Mouse (Mus musculus) embryonic facial prominence, embryonic 14.5 days (tissue): ENCODE measurements at regions not wholly inside any gene's neighbourhood (a gene's known extent, or its start where the extent isn't known, plus 50 kb on each side); places are given as distances from the start of the nearest gene placed in this dataset.

Source experiments
- ATAC-seq: fragments of 200-750 bp; cut with Nextera tagmentation; 2 replicates; pipeline ENCODE4 v1.8.0; 2017; ENCODE audit warnings: low read depth, moderate number of reproducible peaks, moderate TSS enrichment
- DNase-seq: peaks from one replicate; pipeline ENCODE4 v3.0.0-alpha.2; 2015; ENCODE audit warnings: low spot score
- H3K27ac ChIP-seq: fragments of 300-500 bp; sonication (generic); replicated peaks from 2 replicates; pipeline ENCODE4 v1.5.1; 2014; ENCODE audit warnings: low read depth, mild to moderate bottlenecking, low read length, moderate library complexity
- H3K27me3 ChIP-seq: fragments of 300-500 bp; sonication (generic); replicated peaks from 2 replicates; pipeline ENCODE4 v1.6.1; 2014; ENCODE audit warnings: low read length; ENCODE audit not compliant: control insufficient read depth, insufficient read depth
- H3K36me3 ChIP-seq: fragments of 300-500 bp; sonication (generic); 2 replicates; pipeline ENCODE4 v1.6.1; 2014; ENCODE audit warnings: low read length, mixed read lengths; ENCODE audit not compliant: control insufficient read depth, insufficient read depth
- H3K4me1 ChIP-seq: fragments of 300-500 bp; sonication (generic); 2 replicates; pipeline ENCODE4 v1.6.1; 2014; ENCODE audit warnings: antibody characterized with exemption, low read length; ENCODE audit not compliant: control insufficient read depth, insufficient read depth
- H3K4me2 ChIP-seq: fragments of 300-500 bp; sonication (generic); 2 replicates; pipeline ENCODE4 v1.6.1; 2014; ENCODE audit warnings: low read depth, mild to moderate bottlenecking, low read length, moderate library complexity, mixed read lengths
- H3K4me3 ChIP-seq: fragments of 300-500 bp; sonication (generic); 2 replicates; pipeline ENCODE4 v1.5.1; 2014; ENCODE audit warnings: low read depth, mild to moderate bottlenecking, low read length
- H3K9ac ChIP-seq: fragments of 300-500 bp; sonication (generic); 2 replicates; pipeline ENCODE4 v1.6.1; 2014; ENCODE audit warnings: low read depth, mild to moderate bottlenecking, low read length, moderate library complexity, mixed read lengths
- H3K9me3 ChIP-seq: fragments of 300-500 bp; sonication (generic); 2 replicates; pipeline ENCODE4 v1.6.1; 2016; ENCODE audit warnings: low read length; ENCODE audit not compliant: control insufficient read depth
- WGBS: fragments of 180-500 bp; shearing (Covaris S2); extraction: QIAGEN DNeasy Blood & Tissue Kit; methylation state at CpG from one replicate; pipeline ENCODE4 v1.1.7; 2014; 5-methylcytosine and 5-hydroxymethylcytosine counted together

DNA sequence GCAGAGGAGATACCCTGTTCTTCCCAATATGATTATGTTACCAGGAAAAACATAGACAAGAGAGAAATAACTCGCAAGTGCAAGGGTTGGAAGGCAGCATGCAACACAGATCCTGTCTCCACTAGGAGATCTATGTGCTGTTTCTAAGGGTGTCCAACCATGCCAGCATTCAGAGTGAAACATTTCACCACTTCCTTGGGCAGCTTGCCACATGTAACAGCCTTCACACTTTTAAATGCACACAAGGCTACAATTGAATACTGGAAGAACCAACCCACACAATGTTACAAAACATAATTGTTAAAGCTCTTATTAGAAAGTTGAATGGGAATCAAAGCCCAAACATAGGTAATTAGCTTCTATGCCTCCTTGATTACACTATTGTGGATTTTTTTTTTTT lies 344.9 kb upstream of the Ercc4 start:
- no peak overlapping the region for H3K4me3 ChIP-seq
- no peaks in the 10 kb centered on the region for H3K36me3 ChIP-seq
- no peak for DNase-seq
- no peaks in the 10 kb centered on the region for H3K4me1 ChIP-seq
- H3K9ac ChIP-seq: no peak overlapping the region
- H3K27ac ChIP-seq: no peak overlapping the region
- WGBS: 76% methylated on average over 1 of the region's 1 CpGs
- H3K9me3 ChIP-seq: no peaks in the 10 kb centered on the region
- H3K27me3 ChIP-seq: no peaks in the 10 kb centered on the region
- ATAC-seq: no peak
- H3K4me2 ChIP-seq: no peak overlapping the region

GRCm38 (mm10) chr16:12766846-12767245 lies 342.6 kb upstream of the Ercc4 start:
- Histone ChIP-seq H3K9ac (no peak overlapping the region), H3K36me3 (no peaks in the 10 kb centered on the region), H3K4me3 (no peak overlapping the region), H3K4me2 (no peak overlapping the region), H3K4me1 (no peaks in the 10 kb centered on the region), H3K27me3 (no peaks in the 10 kb centered on the region), H3K9me3 (no peaks in the 10 kb centered on the region), H3K27ac (no peak overlapping the region)
- WGBS: 87% methylated on average over 7 of the region's 7 CpGs
- DNase-seq: no peak
- ATAC-seq: no peak

- no peak overlapping the region for H3K9ac ChIP-seq
- DNase-seq: no peak
- H3K4me1 ChIP-seq: no peaks in the 10 kb centered on the region
- no peaks in the 10 kb centered on the region for H3K36me3 ChIP-seq
- 75% methylated on average over 2 of the region's 2 CpGs for WGBS
- H3K27ac ChIP-seq: no peak overlapping the region
- ATAC-seq: no peak
- H3K4me2 ChIP-seq: no peak overlapping the region
- H3K27me3 ChIP-seq: no peaks in the 10 kb centered on the region
- no peak overlapping the region for H3K4me3 ChIP-seq
- no peaks in the 10 kb centered on the region for H3K9me3 ChIP-seq
Measured at GRCm38 (mm10) chr16:12768161-12768895, 341.2 kb upstream of the Ercc4 start.

- Histone ChIP-seq H3K9ac (no peak overlapping the region), H3K27me3 (no peaks in the 10 kb centered on the region), H3K27ac (no peak overlapping the region), H3K4me3 (no peak overlapping the region), H3K4me2 (no peak overlapping the region), H3K9me3 (no peaks in the 10 kb centered on the region), H3K36me3 (no peaks in the 10 kb centered on the region), H3K4me1 (no peaks in the 10 kb centered on the region)
- DNase-seq (no peak), ATAC-seq (no peak)
- 62% methylated on average over 5 of the region's 5 CpGs for WGBS
Measured at GRCm38 (mm10) chr16:12770482-12770881, 339.0 kb upstream of the Ercc4 start.

- DNase-seq: no peak
- 90% methylated on average over 5 of the region's 5 CpGs for WGBS
- no peak overlapping the region for H3K9ac ChIP-seq
- H3K27ac ChIP-seq: no peak overlapping the region
- H3K4me1 ChIP-seq: no peaks in the 10 kb centered on the region
- H3K27me3 ChIP-seq: no peaks in the 10 kb centered on the region
- no peaks in the 10 kb centered on the region for H3K36me3 ChIP-seq
- ATAC-seq: no peak
- no peak overlapping the region for H3K4me2 ChIP-seq
- no peaks in the 10 kb centered on the region for H3K9me3 ChIP-seq
- H3K4me3 ChIP-seq: no peak overlapping the region
Measured at GRCm38 (mm10) chr16:12772535-12772934, 336.9 kb upstream of the Ercc4 start.

DNA sequence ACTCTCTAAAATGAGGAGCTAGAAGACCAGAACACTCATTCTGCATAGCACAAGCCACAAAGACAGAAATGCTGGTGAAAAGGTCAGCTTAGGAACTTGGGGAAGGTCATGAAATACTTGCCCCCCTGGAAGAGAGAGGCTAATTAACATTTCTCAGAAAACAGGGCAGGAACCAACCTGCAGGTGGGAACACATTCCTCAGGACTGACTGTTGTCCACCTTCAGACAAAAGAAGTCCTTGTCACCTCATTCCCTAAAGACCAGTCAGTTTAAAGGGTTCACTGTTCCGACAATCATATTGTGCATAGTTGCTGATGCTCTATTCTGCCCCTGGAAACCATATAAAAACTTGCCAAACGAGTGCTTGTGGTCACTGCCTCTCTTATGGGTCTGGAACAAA lies 333.6 kb upstream of the Ercc4 start:
- no peak overlapping the region for H3K27ac ChIP-seq
- 59% methylated on average over 2 of the region's 2 CpGs for WGBS
- H3K9ac ChIP-seq: no peak overlapping the region
- no peaks in the 10 kb centered on the region for H3K4me1 ChIP-seq
- H3K36me3 ChIP-seq: no peaks in the 10 kb centered on the region
- ATAC-seq (no peak), DNase-seq (no peak)
- no peak overlapping the region for H3K4me3 ChIP-seq
- H3K4me2 ChIP-seq: no peak overlapping the region
- H3K9me3 ChIP-seq: no peaks in the 10 kb centered on the region
- H3K27me3 ChIP-seq: no peaks in the 10 kb centered on the region

- H3K4me1 ChIP-seq: no peaks in the 10 kb centered on the region
- H3K36me3 ChIP-seq: no peaks in the 10 kb centered on the region
- DNase-seq (no peak), ATAC-seq (no peak)
- no peak overlapping the region for H3K4me2 ChIP-seq
- no peak overlapping the region for H3K27ac ChIP-seq
- no peak overlapping the region for H3K9ac ChIP-seq
- no peaks in the 10 kb centered on the region for H3K27me3 ChIP-seq
- 74% methylated on average over 3 of the region's 3 CpGs for WGBS
- no peak overlapping the region for H3K4me3 ChIP-seq
- H3K9me3 ChIP-seq: no peaks in the 10 kb centered on the region
Measured at GRCm38 (mm10) chr16:12779079-12779478, 330.4 kb upstream of the Ercc4 start.

DNA sequence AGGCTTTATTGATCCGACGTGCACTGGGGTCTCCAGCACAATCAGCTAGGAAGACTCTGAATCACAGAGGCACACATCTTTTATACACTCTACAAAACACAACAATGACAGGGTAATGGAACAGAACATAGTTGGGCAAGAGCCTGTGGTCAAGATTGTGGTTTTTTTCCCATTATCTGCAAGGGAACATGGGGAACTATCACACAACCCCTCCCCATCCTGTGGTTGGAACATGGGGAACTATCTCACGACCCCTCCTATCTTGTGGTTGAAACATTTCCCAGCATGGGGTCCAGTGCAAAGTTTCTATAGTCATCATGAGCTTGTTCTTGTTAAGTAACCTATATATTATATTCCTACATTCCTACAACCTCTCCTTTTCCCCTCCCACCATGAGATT lies 328.8 kb upstream of the Ercc4 start:
- ATAC-seq (no peak), DNase-seq (no peak)
- H3K9me3 ChIP-seq: no peaks in the 10 kb centered on the region
- H3K9ac ChIP-seq: no peak overlapping the region
- no peak overlapping the region for H3K27ac ChIP-seq
- WGBS: 74% methylated on average over 3 of the region's 3 CpGs
- H3K4me3 ChIP-seq: no peak overlapping the region
- no peaks in the 10 kb centered on the region for H3K36me3 ChIP-seq
- no peak overlapping the region for H3K4me2 ChIP-seq
- H3K4me1 ChIP-seq: no peaks in the 10 kb centered on the region
- no peaks in the 10 kb centered on the region for H3K27me3 ChIP-seq

DNA sequence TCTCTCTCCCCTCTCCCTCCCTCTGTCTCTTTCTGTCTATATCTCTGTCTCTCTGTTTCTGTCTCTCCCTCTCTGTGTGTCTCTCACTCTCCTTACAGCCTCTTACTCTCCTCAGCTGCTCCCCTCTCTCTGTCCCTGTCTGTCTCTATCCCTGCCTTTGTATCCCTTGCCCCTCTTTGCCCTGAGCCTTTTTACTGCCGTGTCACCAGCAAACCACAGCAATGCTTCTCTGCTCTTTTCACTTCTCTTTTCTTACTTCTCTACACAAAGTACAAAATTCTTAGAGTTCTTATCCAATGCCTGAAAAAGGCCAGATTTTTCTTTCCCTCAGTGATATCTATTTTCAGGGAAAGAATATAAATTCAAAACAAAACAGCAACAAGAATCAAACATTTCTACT lies 323.7 kb upstream of the Ercc4 start:
- DNase-seq (no peak), ATAC-seq (no peak)
- 46% methylated on average over 1 of the region's 1 CpGs for WGBS
- no peak overlapping the region for H3K4me3 ChIP-seq
- no peak overlapping the region for H3K27ac ChIP-seq
- H3K27me3 ChIP-seq: no peaks in the 10 kb centered on the region
- no peaks in the 10 kb centered on the region for H3K4me1 ChIP-seq
- no peaks in the 10 kb centered on the region for H3K36me3 ChIP-seq
- H3K9me3 ChIP-seq: no peaks in the 10 kb centered on the region
- no peak overlapping the region for H3K4me2 ChIP-seq
- no peak overlapping the region for H3K9ac ChIP-seq
